Mouse (Mus musculus) CH12.LX (cell line): ENCODE data around the gene Nemp1. TPM values are rescaled to one million over a fixed set of nuclear protein-coding genes. Genes with fewer than 3 reads are reported as not detected.

ENCODE experiments used
- DNase-seq: peaks from one replicate; pipeline ENCODE4 v3.0.0-alpha.2; 2013; ENCODE audit errors: extremely low read depth
- H3K27ac ChIP-seq: 2 replicates; pipeline ENCODE4 v1.5.1; 2012; ENCODE audit warnings: low read depth, mild to moderate bottlenecking, control low read depth, moderate library complexity; ENCODE audit not compliant: insufficient read depth
- H3K27me3 ChIP-seq: replicated peaks from 2 replicates; pipeline ENCODE3; 2012; ENCODE audit warnings: inconsistent platforms
- H3K36me3 ChIP-seq, 2 experiments: replicated peaks in 1 of 2; 2 replicates each; pipeline versions ENCODE3 to v1.6.1; 2012; ENCODE audit warnings: inconsistent platforms in 1 of 2, low read length in 1 of 2, mild to moderate bottlenecking in 1 of 2, mixed read lengths in 1 of 2, moderate library complexity in 1 of 2; ENCODE audit not compliant: control insufficient read depth in 1 of 2, insufficient read depth in 1 of 2
- H3K4me1 ChIP-seq, 2 experiments: 2 replicates each; pipeline ENCODE4 v1.6.1; 2012; ENCODE audit warnings: inconsistent platforms in 1 of 2, moderate library complexity in 1 of 2; ENCODE audit not compliant: insufficient read depth in 2 of 2, control insufficient read depth in 1 of 2
- H3K4me2 ChIP-seq: 2 replicates; pipeline ENCODE4 v1.6.1; 2012; ENCODE audit warnings: low read depth, mild to moderate bottlenecking, control low read depth; ENCODE audit not compliant: poor library complexity, insufficient read depth, severe bottlenecking
- H3K4me3 ChIP-seq, 3 experiments: fragments of 150-350 bp in 1 of 3; sonication (generic) in 1 of 3; replicated peaks in 1 of 3; 2 replicates each; pipeline versions ENCODE3 to v1.5.1; 2011 to 2012; ENCODE audit warnings: low read depth in 2 of 3, low read length in 2 of 3, mild to moderate bottlenecking in 2 of 3, moderate library complexity in 2 of 3, control low read depth in 1 of 3, improper control_type of control experiment in 1 of 3, inconsistent platforms in 1 of 3, mixed read lengths in 1 of 3; ENCODE audit not compliant: poor library complexity in 1 of 3
- H3K79me2 ChIP-seq: replicated peaks from 2 replicates; pipeline ENCODE4 v1.6.1; 2012; ENCODE audit warnings: mild to moderate bottlenecking, moderate library complexity; ENCODE audit not compliant: control insufficient read depth, poor library complexity, insufficient read depth, severe bottlenecking; ENCODE audit errors: extremely low read depth
- H3K9ac ChIP-seq: 2 replicates; pipeline ENCODE4 v1.6.1; 2012; ENCODE audit warnings: low read depth, mild to moderate bottlenecking, control low read depth, moderate library complexity; ENCODE audit not compliant: insufficient read depth
- H3K9me3 ChIP-seq: replicated peaks from 2 replicates; pipeline ENCODE3; 2012; ENCODE audit warnings: low read length, inconsistent platforms, mixed read lengths
- BHLHE40 ChIP-seq: IDR thresholded peaks from 2 replicates; pipeline ENCODE4 v1.6.1; 2011; ENCODE audit warnings: mild to moderate bottlenecking, low read depth, low read length, improper control_type of control experiment
- CHD1 ChIP-seq: IDR thresholded peaks from 2 replicates; pipeline ENCODE4 v1.6.1; 2012; ENCODE audit warnings: low read depth, low read length, improper control_type of control experiment, inconsistent platforms
- CHD2 ChIP-seq: IDR thresholded peaks from 2 replicates; pipeline ENCODE4 v1.6.1; 2011; ENCODE audit warnings: low read length, improper control_type of control experiment
- E2F4 ChIP-seq: IDR thresholded peaks from 2 replicates; pipeline ENCODE4 v1.6.1; 2011; ENCODE audit warnings: low read depth, low read length, improper control_type of control experiment; ENCODE audit not compliant: insufficient replicate concordance
- GABPA ChIP-seq: IDR thresholded peaks from 2 replicates; pipeline ENCODE4 v1.6.1; 2012; ENCODE audit warnings: low read depth, low read length, improper control_type of control experiment, inconsistent platforms; ENCODE audit not compliant: insufficient replicate concordance
- HCFC1 ChIP-seq: IDR thresholded peaks from 2 replicates; pipeline ENCODE4 v1.6.1; 2012; ENCODE audit warnings: low read depth, mild to moderate bottlenecking, inconsistent platforms, low read length, improper control_type of control experiment
- JUN ChIP-seq: IDR thresholded peaks from 2 replicates; pipeline ENCODE4 v1.6.1; 2011; ENCODE audit warnings: low read depth, mild to moderate bottlenecking, low read length, improper control_type of control experiment, moderate library complexity; ENCODE audit not compliant: insufficient read depth
- JUND ChIP-seq: conservative IDR thresholded peaks from 2 replicates; pipeline ENCODE4 v1.6.1; 2011; ENCODE audit warnings: low read depth, low read length, improper control_type of control experiment
- KAT2A ChIP-seq: IDR thresholded peaks from 2 replicates; pipeline ENCODE4 v1.6.1; 2012; ENCODE audit warnings: low read length, improper control_type of control experiment, inconsistent platforms; ENCODE audit not compliant: insufficient replicate concordance
- MAFK ChIP-seq: IDR thresholded peaks from 2 replicates; pipeline ENCODE4 v1.6.1; 2011; ENCODE audit warnings: low read length, improper control_type of control experiment; ENCODE audit not compliant: insufficient replicate concordance
- MAX ChIP-seq: IDR thresholded peaks from 2 replicates; pipeline ENCODE4 v1.6.1; 2011; ENCODE audit warnings: low read length, improper control_type of control experiment
- MAZ ChIP-seq: IDR thresholded peaks from 2 replicates; pipeline ENCODE4 v1.6.1; 2012; ENCODE audit warnings: low read depth, mild to moderate bottlenecking, inconsistent platforms, low read length, improper control_type of control experiment, moderate library complexity
- MEF2A ChIP-seq: IDR thresholded peaks from 2 replicates; pipeline ENCODE4 v1.6.1; 2014; ENCODE audit warnings: low read depth, mild to moderate bottlenecking, inconsistent platforms, low read length, improper control_type of control experiment, borderline replicate concordance
- MYC ChIP-seq: IDR thresholded peaks from 2 replicates; pipeline ENCODE4 v1.6.1; 2011; ENCODE audit warnings: low read depth, mild to moderate bottlenecking, improper control_type of control experiment, low read length
- NRF1 ChIP-seq: IDR thresholded peaks from 2 replicates; pipeline ENCODE4 v1.6.1; 2014; ENCODE audit warnings: low read depth, mild to moderate bottlenecking, inconsistent platforms, low read length, improper control_type of control experiment, moderate library complexity
- POLR2A ChIP-seq: IDR thresholded peaks from 2 replicates; pipeline ENCODE4 v1.6.1; 2011; ENCODE audit warnings: low read depth, mild to moderate bottlenecking, improper control_type of control experiment, low read length
- POLR2AphosphoS2 ChIP-seq: IDR thresholded peaks from 2 replicates; pipeline ENCODE4 v1.6.1; 2011; ENCODE audit warnings: low read depth, low read length, improper control_type of control experiment
- RCOR1 ChIP-seq: conservative IDR thresholded peaks from 2 replicates; pipeline ENCODE4 v1.6.1; 2012; ENCODE audit warnings: low read depth, mild to moderate bottlenecking, inconsistent platforms, low read length, improper control_type of control experiment
- SMC3 ChIP-seq: IDR thresholded peaks from 2 replicates; pipeline ENCODE4 v1.6.1; 2011; ENCODE audit warnings: low read depth, low read length, improper control_type of control experiment
- ZC3H11A ChIP-seq: IDR thresholded peaks from 2 replicates; pipeline ENCODE4 v1.6.1; 2012; ENCODE audit warnings: low read depth, mild to moderate bottlenecking, inconsistent platforms, low read length, improper control_type of control experiment
- ZMIZ1 ChIP-seq: IDR thresholded peaks from 2 replicates; pipeline ENCODE4 v1.6.1; 2012; ENCODE audit warnings: low read depth, mild to moderate bottlenecking, inconsistent platforms, low read length, improper control_type of control experiment
- ZNF384 ChIP-seq: IDR thresholded peaks from 2 replicates; pipeline ENCODE4 v1.6.1; 2012; ENCODE audit warnings: low read depth, low read length, improper control_type of control experiment, inconsistent platforms
- dilution Hi-C: fragments of 300-500 bp; cut with MboI; formaldehyde crosslinking; loops from 2 replicates; pipeline ENCODE4 v1.14.3; 2020; ENCODE audit warnings: low sequenced_read_pairs; ENCODE audit not compliant: extremely low pct_unique_long_range_greater_than_20kb, extremely low pct_ligation_motif_present
- in situ Hi-C: fragments of 300-500 bp; cut with MboI; formaldehyde crosslinking; loops from 3 replicates; pipeline ENCODE4 v1.14.3; 2019; ENCODE audit warnings: low sequenced_read_pairs, low pct_ligation_motif_present, low pct_unique_long_range_greater_than_20kb, mixed read lengths
- polyA plus RNA-seq: library from polyadenylated mRNA; unstranded; fragments of >175 nt; gene quantifications from 2 replicates; pipeline ENCODE4 v1.2.1, GENCODE M21; 2012; ENCODE audit warnings: low read depth; ENCODE audit not compliant: insufficient read length
- total RNA-seq, 2 experiments: library from RNA; depleted of rRNA; stranded (reverse); fragments of 300-350 nt in 1 of 2; fragments of >200 nt in 1 of 2; gene quantifications; 2 replicates each; pipeline ENCODE4 v1.2.3; 2012 to 2014

Gene Nemp1
- total and polyA plus RNA-seq, 3 experiments = 8.3 to 17.4 (median 13.2) TPM

GRCm38 (mm10) chr10:127721671-127722418 lies 55.1 kb downstream of the Nemp1 start:
- no peak overlapping the region for H3K27ac ChIP-seq
- peaks cover 57% of the 10 kb centered on the region for H3K27me3 ChIP-seq
- in situ Hi-C loops = no loop called here

GRCm38 (mm10) chr10:127724178-127724577 lies 57.5 kb downstream of the Nemp1 start, which contains the start of gene Tac2:
Gene Tac2, plus strand, starts transcription at chr10:127724478.
- DNase-seq = no peak
- no peaks in the 10 kb centered on the region for H3K9me3 ChIP-seq
- in situ Hi-C loops = no loop called here
- TF ChIP-seq SMC3 (no peak), MAZ (no peak), MYC (no peak), HCFC1 (no peak), E2F4 (no peak), CHD1 (no peak), MEF2A (no peak), JUN (no peak), KAT2A (no peak), ZNF384 (no peak), GABPA (no peak), MAX (no peak), JUND (no peak), BHLHE40 (no peak), CHD2 (no peak)
- TF ChIP-seq, all 38 proteins: peak for 0
- Histone ChIP-seq H3K4me2 (no peak within 1 kb of the TSS), H3K9ac (no peak within 1 kb of the TSS), H3K79me2 (no peaks in the 10 kb centered on the region), H3K36me3 (no peaks in the 10 kb centered on the region), H3K27ac (no peak within 1 kb of the TSS), H3K4me3 (no peak within 1 kb of the TSS), H3K27me3 (peaks cover 75% of the 10 kb centered on the region), H3K4me1 (peaks cover 0 to 5% of the 10 kb centered on the region in 2 experiments; a peak in 1 of 4 replicates)
- dilution Hi-C loops = no loop called here

More at GRCm38 (mm10) chr10:127721671-127722418, 55.1 kb downstream of the Nemp1 start:
- H3K79me2 ChIP-seq = no peaks in the 10 kb centered on the region
- no peaks in the 10 kb centered on the region for H3K9me3 ChIP-seq
- H3K36me3 ChIP-seq = no peaks in the 10 kb centered on the region
- no peak for DNase-seq
- no peak overlapping the region for H3K9ac ChIP-seq
- H3K4me2 ChIP-seq = no peak overlapping the region
- no peak for TF ChIP-seq RCOR1
- no peak for TF ChIP-seq NRF1
- TF ChIP-seq POLR2A = no peak
- TF ChIP-seq JUN = no peak
- TF ChIP-seq E2F4 = no peak
- TF ChIP-seq KAT2A = no peak
- TF ChIP-seq ZC3H11A = no peak
- no peak for TF ChIP-seq ZNF384
- no peak for TF ChIP-seq GABPA
- TF ChIP-seq SMC3 = no peak
- no peak for TF ChIP-seq POLR2AphosphoS2
- TF ChIP-seq MAFK = no peak
- TF ChIP-seq CHD2 = no peak
- TF ChIP-seq ZMIZ1 = no peak
- no peaks in the 10 kb centered on the region for H3K4me1 ChIP-seq
- no peak overlapping the region for H3K4me3 ChIP-seq
- dilution Hi-C loops = no loop called here
